Mouse (Mus musculus) frontal cortex, postnatal 14 days (tissue): ENCODE measurements at regions not wholly inside any gene's neighbourhood (a gene's known extent, or its start where the extent isn't known, plus 50 kb on each side); places are given as distances from the start of the nearest gene placed in this dataset.

Source experiments
- DNase-seq, 2 experiments: peaks; one replicate each; pipeline ENCODE4 v3.0.0; 2022; ENCODE audit warnings: low spot score in 2 of 2

DNA sequence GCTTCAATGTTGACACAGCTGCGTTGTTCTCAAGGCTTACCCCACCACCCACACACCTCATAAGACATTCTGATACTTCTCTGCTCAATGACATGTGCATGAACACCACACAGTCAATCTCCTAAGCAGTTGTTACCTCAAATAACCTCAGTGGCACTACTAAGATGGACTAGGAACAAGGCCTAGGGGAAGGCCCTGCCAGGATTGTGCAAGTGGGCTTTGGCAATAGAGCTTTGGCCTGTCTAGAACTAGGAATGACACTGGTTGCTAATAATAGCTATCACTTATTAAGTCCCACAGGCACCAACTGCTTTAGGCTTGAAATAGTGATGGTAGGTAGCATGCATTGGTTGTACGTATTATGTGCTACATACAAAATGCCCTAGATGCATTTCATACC, 169.7 kb upstream of the Nabp1 start:
- DNase-seq: no peak

DNA sequence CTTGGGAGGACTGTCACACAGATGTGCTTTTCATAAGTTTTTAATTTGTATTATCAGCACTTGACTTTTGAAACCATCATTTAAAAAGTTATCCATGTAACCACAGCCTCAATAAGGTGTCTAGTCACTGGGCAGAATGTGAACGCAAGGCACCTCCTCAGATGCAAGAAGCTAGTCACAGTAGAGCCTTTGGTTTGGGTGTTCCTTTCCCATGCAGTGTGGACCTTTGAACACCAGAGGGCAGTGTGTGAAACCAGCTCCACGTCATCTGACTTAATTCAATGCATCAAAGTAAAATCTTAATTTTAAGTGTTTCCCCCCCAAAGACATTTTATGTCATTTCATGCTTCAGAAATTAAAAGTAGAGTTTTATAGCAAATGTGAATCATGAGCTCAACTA, 166.2 kb upstream of the Nabp1 start:
- peak; percentile 53 to 83 for DNase-seq

DNA sequence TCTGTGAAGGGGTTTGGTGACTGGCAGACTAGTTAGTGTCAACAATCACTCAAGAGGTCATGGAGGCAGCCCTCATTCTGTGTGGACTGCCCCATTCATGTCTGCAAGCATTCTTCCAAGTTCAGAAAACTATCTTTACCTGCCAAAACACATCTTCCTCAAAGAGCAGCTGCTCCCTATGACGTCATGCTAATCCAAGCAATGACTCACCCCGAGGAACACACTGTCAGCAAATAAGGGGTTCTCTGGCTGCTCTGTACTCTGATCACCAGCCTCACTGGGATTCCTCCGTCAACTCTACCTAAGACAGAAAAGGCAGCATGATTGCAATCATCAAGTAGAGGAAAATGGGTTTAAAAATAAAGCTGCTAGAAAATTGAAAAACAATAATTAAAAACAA, 165.4 kb upstream of the Nabp1 start:
- no peak for DNase-seq

DNA sequence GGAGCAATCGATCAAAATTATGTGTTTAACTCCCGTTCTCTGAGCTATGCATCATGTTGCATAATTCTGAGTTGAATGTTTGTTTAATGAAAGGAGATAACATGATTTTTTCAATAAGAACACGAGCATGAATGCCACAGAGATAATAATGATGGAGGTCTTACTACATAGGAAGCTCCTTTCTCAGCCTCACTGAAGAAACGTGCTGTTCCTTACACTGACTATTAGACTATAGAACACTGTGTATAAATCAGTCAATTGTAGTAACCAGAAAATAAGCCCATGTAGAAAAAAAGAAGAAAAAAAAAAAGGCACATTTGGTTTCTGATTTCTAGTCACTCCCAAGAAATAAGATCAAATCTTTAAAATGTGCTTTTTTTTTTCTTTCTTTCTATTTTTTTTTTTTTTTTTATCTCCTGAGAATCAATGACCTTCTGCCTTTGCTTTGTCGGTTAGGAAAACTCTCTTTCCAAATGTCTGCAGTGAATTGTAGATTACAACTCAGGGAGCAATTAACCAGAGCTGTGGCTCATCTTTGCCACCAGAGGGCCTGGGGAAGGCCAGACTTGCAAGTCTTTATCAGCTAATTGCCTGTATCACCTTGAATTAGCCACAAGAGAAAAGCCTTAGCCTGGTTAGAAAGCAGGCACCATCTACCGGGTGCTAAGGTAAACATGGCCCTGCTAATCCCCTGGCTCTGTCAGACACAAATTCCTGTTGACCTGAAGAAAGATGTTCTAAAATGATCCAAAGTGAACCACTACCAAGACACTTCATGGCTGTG, 160.5 kb upstream of the Nabp1 start:
- DNase-seq: no peak

DNA sequence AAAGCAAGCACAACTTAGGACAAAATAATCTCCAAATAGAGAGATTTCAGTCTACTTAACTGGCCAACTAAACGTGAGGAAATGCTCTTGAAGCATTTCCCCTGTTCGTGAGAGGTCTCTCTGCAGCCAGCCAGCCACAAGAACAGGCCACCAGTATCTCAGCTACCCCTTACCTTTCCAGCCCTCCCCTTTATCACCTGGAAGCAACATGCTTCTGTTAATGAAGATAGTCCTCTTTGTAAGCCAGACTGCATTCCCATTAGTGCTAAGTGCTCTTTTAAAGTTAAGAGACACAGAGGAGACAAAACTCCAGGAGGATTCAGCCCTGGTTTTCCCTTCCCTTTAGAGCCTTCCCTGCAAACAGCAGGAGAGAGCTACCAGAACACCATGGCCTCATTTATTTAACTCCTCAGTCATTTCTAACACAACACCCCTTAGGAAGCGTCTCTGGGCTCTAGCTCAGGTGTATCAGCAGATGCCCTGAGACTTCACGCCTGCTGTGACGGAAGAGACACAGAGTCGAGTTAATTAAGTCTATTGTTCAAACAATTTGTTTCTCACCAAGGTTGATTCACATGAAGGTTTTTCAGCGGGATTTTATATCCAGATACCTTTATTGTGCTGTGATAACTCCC, 157.8 kb upstream of the Nabp1 start:
- no peak for DNase-seq

DNA sequence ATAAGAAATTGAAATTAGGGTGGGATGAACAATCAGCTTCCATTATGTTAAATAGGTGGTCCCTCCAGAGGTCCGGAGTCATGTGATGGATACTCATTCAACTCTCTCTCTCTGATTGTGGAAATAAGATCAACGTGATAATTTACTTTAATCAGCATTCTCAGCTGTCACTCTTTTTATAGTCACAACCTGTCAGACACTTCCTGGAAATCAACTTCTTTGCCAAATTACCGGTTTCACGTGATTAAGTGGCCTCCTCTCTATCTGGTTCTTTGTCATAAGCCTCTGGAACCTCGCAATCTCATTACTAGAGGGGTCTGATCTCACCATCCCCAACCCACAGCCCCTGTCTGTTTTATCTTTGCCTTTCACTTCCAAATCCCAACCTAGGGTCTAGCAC, 155.6 kb upstream of the Nabp1 start:
- DNase-seq: no peak

DNA sequence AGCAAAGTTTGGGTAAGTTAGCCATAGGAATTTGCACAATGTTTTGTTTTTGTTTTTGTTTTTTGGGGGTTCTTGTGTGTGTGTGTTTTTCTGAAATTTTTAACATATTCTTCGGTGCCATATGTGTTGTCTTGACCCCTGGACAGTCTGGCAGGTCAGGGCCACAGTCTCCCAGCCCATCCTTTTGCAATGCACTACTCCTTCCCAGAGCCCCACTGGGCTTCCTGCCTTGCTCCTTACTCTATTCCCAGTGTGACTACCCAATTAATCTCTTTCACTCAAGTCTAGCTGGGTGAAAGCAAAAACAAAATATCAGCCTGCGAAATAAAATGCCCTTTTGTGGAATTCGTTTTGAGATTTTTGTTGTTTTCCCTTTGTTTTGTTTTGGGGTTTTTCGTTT, 154.6 kb upstream of the Nabp1 start:
- DNase-seq: no peak

DNA sequence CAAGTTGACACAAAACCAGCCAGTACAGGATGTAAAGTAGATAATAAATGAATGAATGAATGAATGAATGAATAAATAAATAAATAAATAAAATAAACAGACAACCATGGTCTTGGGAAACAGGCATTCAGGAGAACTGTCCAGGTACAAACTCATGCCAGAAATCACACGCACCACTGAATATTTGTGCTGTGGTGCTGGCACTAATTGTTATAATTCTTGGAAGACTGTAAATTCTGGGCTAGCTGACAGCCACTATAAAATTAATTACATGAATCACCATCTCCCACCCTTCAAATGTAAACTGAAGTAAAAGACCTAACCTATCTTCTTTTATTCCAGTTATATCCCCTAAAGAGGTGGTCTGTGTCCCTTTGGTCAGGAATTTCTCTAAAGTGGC, 151.6 kb upstream of the Nabp1 start:
- DNase-seq: no peak

DNA sequence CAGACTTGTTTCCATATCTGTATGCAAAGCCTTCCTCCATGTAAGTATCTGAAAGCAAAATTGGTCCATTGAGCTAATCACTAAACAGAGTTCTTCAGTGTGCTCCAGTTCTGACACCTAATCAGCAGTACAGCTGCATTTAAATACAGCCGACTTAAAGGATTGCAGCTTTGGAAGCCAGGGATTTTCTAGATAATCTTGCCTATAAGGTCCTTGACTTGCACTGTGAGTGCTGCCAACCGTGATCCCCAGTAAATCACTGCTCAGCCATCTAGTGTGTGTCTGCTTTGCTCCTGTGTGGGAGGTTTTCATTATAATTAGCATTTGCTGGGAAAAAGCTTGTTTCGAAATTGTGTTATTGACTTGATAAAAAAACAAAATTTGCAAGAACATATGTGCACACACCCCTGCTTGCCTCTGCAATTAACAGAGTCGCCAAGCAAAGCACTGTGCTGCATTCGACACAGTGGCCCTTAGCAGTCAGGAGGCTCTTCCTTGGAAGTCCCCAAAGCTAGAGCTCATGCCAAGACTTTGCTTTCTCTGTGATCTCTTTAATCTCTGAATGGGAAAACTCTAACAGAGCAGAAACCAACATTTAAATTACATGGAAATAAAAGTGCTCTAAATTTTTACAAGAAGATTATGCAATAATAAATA, 150.0 kb upstream of the Nabp1 start:
- DNase-seq: no peak

DNA sequence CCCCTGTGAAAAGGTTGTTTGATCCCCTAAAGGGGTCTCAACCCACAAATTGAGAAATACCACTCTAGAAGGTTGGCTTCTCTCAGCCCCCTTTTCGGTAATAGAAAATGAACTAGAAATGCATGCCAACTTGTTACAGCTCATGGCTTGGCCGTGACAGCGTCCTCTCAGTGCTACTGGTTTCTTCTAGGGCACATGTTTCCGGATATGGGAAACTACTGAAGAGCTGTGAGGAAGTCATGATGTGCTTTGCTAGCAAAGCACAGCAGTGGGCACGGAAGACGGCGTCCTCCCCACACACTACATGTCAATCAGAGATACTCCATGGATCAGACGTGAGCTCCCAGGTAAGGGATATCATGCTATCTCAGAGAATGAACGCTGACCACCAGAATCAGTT, 148.1 kb upstream of the Nabp1 start:
- DNase-seq: no peak

DNA sequence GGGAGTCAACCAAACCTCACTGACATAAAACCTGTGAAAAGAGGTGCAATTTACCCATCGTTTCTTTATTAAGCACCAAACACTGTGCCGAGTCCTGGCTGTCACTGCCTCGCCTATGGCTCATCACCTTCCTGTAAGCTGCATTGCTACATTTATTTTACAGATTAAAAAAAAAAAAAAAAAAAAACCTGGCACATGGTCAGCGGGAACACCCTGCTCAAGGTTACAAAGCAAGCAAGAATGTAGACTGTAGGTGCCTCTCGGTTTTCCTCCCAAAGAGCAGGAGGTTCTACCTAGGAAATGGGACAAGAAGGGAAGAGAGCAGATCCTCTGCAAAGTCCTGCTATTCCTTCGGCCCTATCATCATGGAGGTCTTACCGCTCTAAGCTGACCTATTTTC, 146.9 kb upstream of the Nabp1 start:
- no peak for DNase-seq

DNA sequence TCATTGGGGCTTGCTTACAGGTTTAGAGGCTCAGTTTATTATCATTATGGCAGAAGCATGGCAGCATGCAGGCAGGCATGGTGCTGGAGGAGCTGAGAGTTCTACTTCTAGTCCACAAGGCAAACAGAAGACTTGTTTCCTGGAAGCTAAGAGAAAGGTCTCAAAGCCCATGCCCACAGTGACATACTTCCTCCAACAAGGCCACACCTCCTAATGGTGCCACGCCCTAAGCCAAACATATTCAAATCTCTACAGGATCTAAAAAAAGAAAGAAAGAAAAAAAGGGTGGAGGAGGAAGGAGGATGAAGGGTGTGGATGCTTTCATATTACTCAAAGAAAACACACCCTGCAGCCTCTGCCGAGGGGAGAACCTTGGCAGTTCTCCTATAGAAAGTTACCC, 146.3 kb upstream of the Nabp1 start:
- DNase-seq: no peak

DNA sequence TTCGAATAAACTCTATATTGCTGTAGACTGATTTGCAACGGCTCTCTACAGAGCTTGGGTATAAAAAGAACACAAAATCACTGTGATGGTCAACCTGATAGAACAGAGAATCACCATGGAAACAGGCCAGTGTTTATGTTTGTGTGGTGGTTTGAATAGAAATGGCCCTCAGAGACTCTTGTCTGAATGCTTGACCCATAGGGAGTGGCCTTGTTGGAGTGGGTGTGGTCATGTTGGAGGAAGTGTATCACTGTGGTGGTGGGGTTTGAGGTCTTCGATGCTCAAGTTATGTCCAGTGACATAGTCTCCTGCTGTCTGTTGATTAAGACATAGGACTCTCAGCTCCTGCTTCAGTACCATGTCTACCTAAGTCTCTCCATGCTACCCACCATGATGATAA, 144.8 kb upstream of the Nabp1 start:
- no peak for DNase-seq

DNA sequence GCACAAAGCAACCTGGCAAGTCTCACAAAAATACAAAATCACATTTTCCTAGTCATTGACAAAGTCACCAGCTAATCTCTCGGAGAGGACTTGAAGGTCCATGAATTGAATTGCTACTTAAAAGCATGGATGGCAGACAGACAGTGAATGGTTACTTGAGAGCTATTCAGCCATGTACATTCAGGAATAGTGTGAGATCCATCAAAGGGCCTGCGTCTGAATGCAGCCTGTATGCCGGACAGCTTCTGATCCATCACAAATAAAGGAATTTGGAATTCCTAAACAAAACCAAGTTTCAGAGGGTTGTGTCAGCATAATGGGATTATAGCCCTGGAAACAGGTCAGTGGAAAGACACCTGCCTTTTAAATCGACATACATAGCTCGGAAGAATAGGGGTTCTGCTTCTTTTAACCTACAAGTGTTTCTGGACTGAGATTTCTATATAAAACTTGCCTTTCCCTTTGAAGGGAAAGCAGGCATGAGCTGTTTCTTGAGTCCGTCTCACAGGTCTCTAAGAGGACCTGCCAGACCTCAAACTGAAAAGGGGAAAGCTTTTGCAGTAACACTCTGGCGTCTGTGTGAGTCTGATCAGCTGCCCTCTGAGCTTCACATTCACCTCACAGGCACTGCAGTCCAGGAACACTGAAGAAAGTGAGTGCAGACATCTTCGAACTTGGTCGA, 144.1 kb upstream of the Nabp1 start:
- DNase-seq: no peak

DNA sequence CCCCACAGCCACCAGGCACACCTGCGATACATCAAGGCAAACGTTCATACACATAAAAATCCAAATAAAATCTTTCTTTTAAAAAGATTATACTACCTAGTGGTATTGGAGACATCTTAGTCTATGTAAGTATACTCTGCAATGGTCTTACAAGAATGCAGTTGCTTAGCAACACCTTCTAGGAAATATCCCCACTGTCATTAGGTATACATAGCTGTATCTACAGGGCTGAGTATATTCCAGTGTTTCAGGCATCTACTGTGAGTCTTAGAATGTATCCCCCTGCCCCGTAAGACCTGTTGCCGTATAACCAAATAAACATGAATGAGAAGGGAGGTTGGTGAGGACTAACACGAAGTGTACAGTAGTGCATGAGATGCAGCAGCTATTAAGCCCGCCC, 142.8 kb upstream of the Nabp1 start:
- no peak for DNase-seq

DNA sequence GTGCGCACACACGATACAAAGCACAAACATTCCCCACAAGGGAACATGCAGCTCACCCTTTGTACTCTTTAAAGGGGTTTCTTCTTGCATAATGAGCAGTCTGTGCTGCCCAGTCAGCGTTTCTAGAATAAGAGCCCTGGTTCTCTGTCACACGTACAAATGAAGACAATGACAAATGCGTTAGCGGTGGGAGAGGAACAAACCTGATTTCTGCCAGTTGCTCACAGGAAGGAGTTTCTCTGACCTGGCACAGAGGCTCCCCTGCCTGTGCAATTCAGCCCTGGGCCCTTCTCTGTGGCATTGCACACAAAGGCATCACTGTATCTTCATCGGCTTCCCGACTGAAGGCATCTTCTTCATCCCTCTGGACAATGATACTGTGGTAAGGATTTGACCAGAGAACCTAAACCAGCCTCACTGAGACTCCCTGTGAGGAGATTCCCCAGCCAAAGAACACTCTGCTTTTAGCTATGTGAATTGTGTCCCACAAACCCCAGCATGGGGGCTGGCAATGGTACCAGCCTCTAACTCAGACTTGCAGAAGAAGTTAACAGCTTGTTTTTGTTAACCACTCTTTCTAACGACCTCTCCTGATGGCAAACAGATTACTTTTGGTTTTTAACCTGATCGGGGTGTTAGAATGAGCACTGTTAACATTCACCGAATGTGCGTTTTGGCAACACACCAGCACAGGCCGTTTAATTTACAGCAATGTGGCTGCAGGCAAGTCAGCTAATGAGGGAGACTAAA, 139.5 kb upstream of the Nabp1 start:
- no peak for DNase-seq

DNA sequence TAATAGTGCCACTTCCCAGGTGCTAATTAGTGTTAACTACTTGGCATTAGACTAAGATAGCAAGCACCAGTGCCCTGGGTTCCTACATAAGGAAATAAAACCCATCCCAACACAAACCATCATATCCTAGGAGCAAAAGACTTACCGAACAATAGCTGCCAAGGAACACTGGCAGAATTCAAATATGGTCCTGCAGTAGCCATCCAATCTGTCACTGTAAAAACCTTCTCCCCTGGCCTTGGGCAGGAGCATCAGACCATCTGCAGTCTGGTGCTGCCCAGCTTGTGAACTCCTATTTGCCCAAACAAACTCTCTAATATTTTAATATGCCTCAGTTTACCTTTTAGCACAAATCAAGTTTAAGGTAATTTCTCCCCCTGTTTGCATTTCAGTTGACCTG, 137.9 kb upstream of the Nabp1 start:
- no peak for DNase-seq

DNA sequence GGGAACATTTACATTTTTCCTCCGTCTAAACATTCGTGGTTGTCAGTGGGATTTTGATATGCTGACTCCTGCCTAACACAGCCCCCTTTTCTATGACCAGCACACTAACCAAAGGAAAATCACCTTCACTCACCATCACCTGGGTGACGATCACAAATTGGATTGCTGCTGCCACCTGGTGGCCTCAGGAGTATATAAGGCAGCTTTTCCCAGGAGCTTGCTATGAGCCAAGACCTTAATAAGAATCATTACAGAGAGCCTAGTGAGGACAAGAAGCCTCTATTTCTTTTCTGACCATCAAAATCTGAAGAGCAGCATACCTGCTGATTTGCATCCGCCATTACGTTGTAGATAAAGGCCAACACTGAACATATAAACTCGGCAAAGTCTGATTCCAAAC, 137.3 kb upstream of the Nabp1 start:
- peak in 1 of 2 experiments; percentile 36 for DNase-seq

DNA sequence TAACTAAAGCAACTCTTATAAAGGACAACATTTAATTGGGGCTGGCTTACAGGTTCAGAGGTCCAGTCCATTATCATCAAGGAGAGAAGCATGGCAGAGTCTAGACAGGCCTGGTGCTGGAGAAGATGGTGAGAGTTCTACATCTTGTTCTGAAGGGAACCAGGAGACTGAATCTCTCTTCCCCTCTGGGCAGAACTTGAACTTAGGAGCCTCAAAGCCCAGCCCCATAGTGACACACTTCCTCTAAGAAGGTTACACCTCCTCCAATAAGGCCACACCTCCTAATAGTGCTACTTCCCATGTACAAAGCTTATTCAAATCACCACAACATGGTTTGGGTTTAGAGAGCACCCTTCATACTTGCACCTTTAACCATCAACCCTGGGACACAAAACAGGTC, 136.5 kb upstream of the Nabp1 start:
- DNase-seq: no peak

DNA sequence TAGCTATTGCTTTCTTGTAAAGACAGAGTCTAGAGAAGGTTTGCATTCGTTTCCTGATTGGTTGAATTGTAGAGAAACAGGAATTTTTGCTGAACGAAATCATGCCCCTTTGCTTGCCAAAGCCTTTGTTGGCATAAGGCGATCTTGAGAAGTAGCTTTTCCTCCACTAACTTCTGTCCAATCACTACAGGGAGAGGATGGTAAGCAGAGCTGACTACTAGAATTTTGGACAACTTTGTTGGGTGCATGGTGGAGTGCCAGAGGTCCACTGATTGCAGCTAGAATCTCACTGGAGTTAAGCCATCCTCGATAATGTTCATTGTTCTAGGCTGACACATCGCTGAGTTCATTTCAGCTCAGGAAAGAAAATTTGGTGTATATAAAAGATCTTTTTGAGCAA, 131.1 kb upstream of the Nabp1 start:
- no peak for DNase-seq

DNA sequence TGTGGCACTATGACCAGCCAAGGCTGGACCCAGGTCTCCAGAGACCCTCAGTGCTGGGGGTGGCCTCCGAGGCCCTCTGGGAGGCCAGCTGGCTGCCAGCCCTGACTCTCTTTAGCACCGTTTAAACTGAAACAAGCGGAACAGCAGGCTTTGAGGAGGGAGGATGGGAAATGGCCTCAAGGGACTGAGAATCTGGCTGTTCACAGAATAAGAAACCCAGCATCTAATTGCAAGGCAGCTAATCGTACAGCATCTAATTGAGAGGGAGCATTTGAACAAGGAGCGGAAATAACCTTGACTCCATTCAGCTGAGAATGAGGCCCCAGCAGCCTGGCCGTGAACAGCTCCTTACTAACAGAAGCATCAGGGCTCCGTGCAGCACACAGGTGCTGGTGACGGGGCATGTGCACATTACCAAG, 129.2 kb upstream of the Nabp1 start:
- DNase-seq: no peak

DNA sequence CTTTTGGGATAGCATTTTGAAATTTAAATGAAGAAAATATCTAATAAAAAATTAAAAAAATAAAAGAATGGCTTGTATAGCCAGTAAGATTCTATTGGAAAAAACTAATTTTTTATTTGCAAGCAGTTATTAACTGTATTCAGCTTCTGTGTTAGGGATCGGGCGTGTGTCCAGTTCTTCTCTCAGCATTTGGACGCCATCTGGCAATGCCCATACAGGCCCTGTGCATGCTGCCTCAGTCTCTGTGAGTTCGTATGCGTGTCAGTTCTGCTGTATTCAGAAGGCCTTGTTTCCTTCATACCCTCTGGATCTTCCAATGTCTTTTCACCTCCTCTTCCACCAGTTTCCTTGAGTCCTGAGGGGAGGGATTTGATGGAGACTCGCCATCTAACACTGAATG, 123.8 kb upstream of the Nabp1 start:
- no peak for DNase-seq
